Mouse (Mus musculus): ENCODE measurements at regions not wholly inside any gene's neighbourhood (a gene's known extent, or its start where the extent isn't known, plus 50 kb on each side); places are given as distances from the start of the nearest gene placed in this dataset.

DNA sequence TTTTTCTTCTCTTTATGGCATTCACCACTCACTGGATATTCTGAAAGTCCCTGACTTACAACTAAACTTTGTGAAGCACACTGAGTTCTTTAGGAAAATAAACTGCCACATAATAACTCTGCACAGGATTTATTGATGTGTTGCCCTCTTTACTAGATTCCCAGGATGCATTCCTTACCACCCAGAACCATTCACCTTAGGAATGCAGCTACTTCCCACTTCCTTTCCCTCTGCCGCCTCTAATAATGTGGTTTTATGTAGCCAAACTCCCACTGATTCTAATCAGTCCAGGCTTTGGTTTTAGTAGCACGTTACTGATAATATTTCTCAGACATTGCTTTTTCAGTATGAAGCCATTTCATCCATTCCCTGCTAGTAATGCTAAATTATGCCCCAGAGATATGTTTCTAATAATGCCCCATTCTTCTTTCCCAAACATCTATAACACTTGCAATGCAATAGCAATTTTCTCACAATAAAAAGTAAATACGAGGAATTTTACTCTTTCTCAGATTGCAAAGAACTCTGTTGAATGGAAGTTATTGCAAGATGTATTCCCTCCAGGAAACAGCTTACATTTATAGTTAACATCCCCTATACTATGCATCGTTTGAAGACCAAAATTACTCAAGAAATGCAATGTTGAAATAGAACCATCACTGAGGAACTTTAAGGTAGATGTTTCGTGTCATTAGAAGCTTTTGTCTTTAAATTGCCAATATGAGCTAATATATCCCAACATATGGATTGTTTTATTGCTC, 145.2 kb upstream of the Zpld1 start:
- TF ChIP-seq CTCF (IDR thresholded peaks at IDR 0.05; ENCODE audit: low read depth) (no peak), EP300 (IDR thresholded peaks at IDR 0.05; ENCODE audit: low read depth) (no peak)
